Mouse (Mus musculus) heart, postnatal 0 days (tissue): ENCODE measurements around the gene Stx3. TPM values are rescaled to one million over a fixed set of nuclear protein-coding genes. Genes with fewer than 3 reads are reported as not detected.

Experiments
- ATAC-seq: fragments of 200-750 bp; cut with Nextera tagmentation; 2 replicates; pipeline ENCODE4 v1.8.0; 2017; ENCODE audit warnings: low read depth, moderate number of reproducible peaks, moderate library complexity; ENCODE audit not compliant: insufficient read depth
- DNase-seq: peaks from one replicate; pipeline ENCODE4 v3.0.0-alpha.2; 2016; ENCODE audit warnings: low spot score
- H3K27ac ChIP-seq: fragments of 300-500 bp; sonication (generic); 2 replicates; pipeline ENCODE4 v1.5.1; 2014; ENCODE audit warnings: low read depth, mild to moderate bottlenecking
- H3K27me3 ChIP-seq: fragments of 300-500 bp; sonication (generic); 2 replicates; pipeline ENCODE4 v1.6.1; 2014; ENCODE audit warnings: low read length, mixed read lengths; ENCODE audit not compliant: control insufficient read depth, insufficient read depth
- H3K36me3 ChIP-seq: fragments of 300-500 bp; sonication (generic); replicated peaks from 2 replicates; pipeline ENCODE4 v1.6.1; 2014; ENCODE audit warnings: low read length, mixed read lengths; ENCODE audit not compliant: control insufficient read depth, insufficient read depth
- H3K4me1 ChIP-seq: fragments of 300-500 bp; sonication (generic); 2 replicates; pipeline ENCODE4 v1.6.1; 2014; ENCODE audit warnings: antibody characterized with exemption; ENCODE audit not compliant: control insufficient read depth, insufficient read depth
- H3K4me2 ChIP-seq: fragments of 300-500 bp; sonication (generic); 2 replicates; pipeline ENCODE4 v1.6.1; 2014; ENCODE audit warnings: low read depth, mild to moderate bottlenecking, low read length, moderate library complexity
- H3K4me3 ChIP-seq: fragments of 300-500 bp; sonication (generic); 2 replicates; pipeline ENCODE4 v1.5.1; 2014; ENCODE audit warnings: low read depth, low read length
- H3K9ac ChIP-seq: fragments of 300-500 bp; sonication (generic); replicated peaks from 2 replicates; pipeline ENCODE4 v1.6.1; 2014; ENCODE audit warnings: low read depth, low read length, mixed read lengths
- H3K9me3 ChIP-seq: fragments of 300-500 bp; sonication (generic); replicated peaks from 2 replicates; pipeline ENCODE4 v1.6.1; 2016; ENCODE audit warnings: low read length; ENCODE audit not compliant: control insufficient read depth
- CTCF ChIP-seq: IDR thresholded peaks from 2 replicates; pipeline ENCODE4 v1.5.1; 2016; ENCODE audit warnings: antibody characterized with exemption, control low read depth, low read depth
- EP300 ChIP-seq: IDR thresholded peaks from 2 replicates; pipeline ENCODE4 v1.6.1; 2016; ENCODE audit warnings: antibody characterized with exemption, low read depth
- WGBS: fragments of 180-500 bp; shearing (Covaris S2); extraction: QIAGEN DNeasy Blood & Tissue Kit; methylation state at CpG from one replicate; pipeline ENCODE4 v1.1.7; 2014; 5-methylcytosine and 5-hydroxymethylcytosine counted together
- polyA plus RNA-seq: library from polyadenylated mRNA; unstranded; fragments of >200 nt; fragmentation: Nextera tagmentation; extraction: Ambion mirVana; gene quantifications from 2 replicates; pipeline ENCODE4 v1.2.1, GENCODE M21; 2015
- total RNA-seq: library from RNA; depleted of rRNA; stranded (reverse); fragments of >200 nt; gene quantifications from 2 replicates; pipeline ENCODE4 v1.2.3, GENCODE M21; 2014; ENCODE audit warnings: low replicate concordance

The Stx3 gene
- total and polyA plus RNA-seq, 2 experiments from 2014 or later, result 6.3 to 10.6 TPM

GRCm38 (mm10) chr19:11846333-11846732 is 27.1 kb upstream of the Stx3 start:
- Histone ChIP-seq H3K27ac (no peak overlapping the region), H3K9ac (no peak overlapping the region), H3K4me2 (no peak overlapping the region), H3K9me3 (no peaks in the 10 kb centered on the region), H3K36me3 (no peaks in the 10 kb centered on the region), H3K4me1 (no peaks in the 10 kb centered on the region), H3K4me3 (no peak overlapping the region), H3K27me3 (no peaks in the 10 kb centered on the region)
- TF ChIP-seq EP300, result no peak
- TF ChIP-seq CTCF, result no peak
- ATAC-seq (no peak), DNase-seq (no peak)
- 69% methylated on average over 4 of the region's 4 CpGs for WGBS

GRCm38 (mm10) chr19:11839119-11839518 is 19.9 kb upstream of the Stx3 start, which contains the start of gene Olfr1417:
Gene Olfr1417 (minus strand): TSS chr19:11839219.
- Histone ChIP-seq H3K4me1 (no peaks in the 10 kb centered on the region), H3K9ac (no peak within 1 kb of the TSS), H3K27ac (no peak within 1 kb of the TSS), H3K27me3 (no peaks in the 10 kb centered on the region), H3K36me3 (no peaks in the 10 kb centered on the region), H3K9me3 (no peaks in the 10 kb centered on the region), H3K4me3 (no peak within 1 kb of the TSS), H3K4me2 (no peak within 1 kb of the TSS)
- TF ChIP-seq EP300 (no peak), CTCF (no peak)
- 84% methylated on average over 4 of the region's 4 CpGs for WGBS
- no peak for DNase-seq
- no peak for ATAC-seq

GRCm38 (mm10) chr19:11823346-11824065 is 4.3 kb upstream of the Stx3 start:
- Histone ChIP-seq H3K4me3 (no peak overlapping the region), H3K27ac (no peak overlapping the region), H3K27me3 (no peaks in the 10 kb centered on the region), H3K4me1 (peaks cover 6% of the 10 kb centered on the region; the same call in 1 of the 2 replicates), H3K9me3 (no peaks in the 10 kb centered on the region), H3K4me2 (no peak overlapping the region), H3K36me3 (no peaks in the 10 kb centered on the region), H3K9ac (no peak overlapping the region)
- no peak for ATAC-seq
- TF ChIP-seq CTCF, result no peak
- TF ChIP-seq EP300, result no peak
- 55% methylated on average over 4 of the region's 4 CpGs for WGBS
- no peak for DNase-seq

- no peak for DNase-seq
- no peak overlapping the region for H3K27ac ChIP-seq
- H3K36me3 ChIP-seq, result no peaks in the 10 kb centered on the region
- H3K4me2 ChIP-seq, result peak overlapping the region; percentile 61
- peaks cover 6% of the 10 kb centered on the region; the same call in 1 of the 2 replicates for H3K4me1 ChIP-seq
- peak overlapping the region; percentile 54 for H3K4me3 ChIP-seq
- no peak for ATAC-seq
- WGBS, result 27% methylated on average over 6 of the region's 6 CpGs
- no peaks in the 10 kb centered on the region for H3K9me3 ChIP-seq
- H3K9ac ChIP-seq, result no peak overlapping the region
- TF ChIP-seq EP300, result no peak
- TF ChIP-seq CTCF, result no peak
- H3K27me3 ChIP-seq, result no peaks in the 10 kb centered on the region
Measured at GRCm38 (mm10) chr19:11820211-11820610, 1.0 kb upstream of the Stx3 start.

- Histone ChIP-seq H3K27ac (no peak overlapping the region), H3K4me3 (peak overlapping the region; percentile 54), H3K9me3 (no peaks in the 10 kb centered on the region), H3K27me3 (no peaks in the 10 kb centered on the region), H3K4me1 (peaks cover 6% of the 10 kb centered on the region; the same call in 1 of the 2 replicates), H3K9ac (no peak overlapping the region), H3K4me2 (peak overlapping the region; percentile 61), H3K36me3 (no peaks in the 10 kb centered on the region)
- DNase-seq (peak; percentile 74), ATAC-seq (peak; percentile 83)
- under 1% methylated on average over 15 of the region's 15 CpGs for WGBS
- TF ChIP-seq EP300, result no peak
- TF ChIP-seq CTCF, result peak; percentile 75
Measured at GRCm38 (mm10) chr19:11819800-11820199, 597 bp upstream of the Stx3 start.
